Mouse (Mus musculus): Measurements from ENCODE around the gene Olfr399. TPM values are rescaled to one million over a fixed set of nuclear protein-coding genes. Genes with fewer than 3 reads are reported as not detected.

Olfr399 gene
- polyA plus RNA-seq (2016; fragmentation: Nextera tagmentation; extraction: Ambion mirVana): not detected in 2 replicates

- Histone ChIP-seq H3K4me3 (no peak within 1 kb of the TSS), H3K9me3 (replicated peaks) (peaks cover 3% of the 10 kb centered on the region; the same call in 1 of the 2 replicates), H3K27ac (no peak within 1 kb of the TSS), H3K27me3 (ENCODE audit: low read depth, poor library complexity, severe bottlenecking) (no peaks in the 10 kb centered on the region), H3K36me3 (no peaks in the 10 kb centered on the region), H3K4me1 (no peaks in the 10 kb centered on the region)
- no peak for DNase-seq (ENCODE audit: low spot score)
- WGBS: 85% methylated on average over 2 of the region's 2 CpGs
These were observed at the start of gene Olfr399, which contains the start of gene Olfr139 for GRCm38 (mm10) chr11:74056451-74056850. TSS of gene Olfr399 (minus strand) at chr11:74056615. TSS of gene Olfr139 (minus strand) at chr11:74056551.

- no peak for DNase-seq (ENCODE audit: low spot score)
- Histone ChIP-seq H3K36me3 (no peaks in the 10 kb centered on the region), H3K27me3 (ENCODE audit: low read depth, poor library complexity, severe bottlenecking) (no peaks in the 10 kb centered on the region), H3K27ac (no peak overlapping the region), H3K4me3 (no peak overlapping the region), H3K9me3 (replicated peaks) (no peaks in the 10 kb centered on the region; the same call in 1 of the 2 replicates), H3K4me1 (no peaks in the 10 kb centered on the region)
- WGBS: 32% methylated on average over 5 of the region's 5 CpGs
These were observed 48.7 kb upstream of the Olfr399 start for GRCm38 (mm10) chr11:74105066-74105465.

- Histone ChIP-seq H3K9me3 (replicated peaks) (no peaks in the 10 kb centered on the region), H3K4me1 (no peaks in the 10 kb centered on the region), H3K27ac (no peak overlapping the region), H3K4me3 (no peak overlapping the region), H3K36me3 (no peaks in the 10 kb centered on the region), H3K27me3 (ENCODE audit: low read depth, poor library complexity, severe bottlenecking) (no peaks in the 10 kb centered on the region)
- DNase-seq (ENCODE audit: low spot score): no peak
- WGBS: 65% methylated on average over 2 of the region's 2 CpGs
These were observed 45.1 kb upstream of the Olfr399 start for GRCm38 (mm10) chr11:74101507-74101906.

GRCm38 (mm10) chr11:74100724-74101123 is 44.3 kb upstream of the Olfr399 start:
- Histone ChIP-seq H3K4me3 (no peak overlapping the region), H3K27me3 (ENCODE audit: low read depth, poor library complexity, severe bottlenecking) (no peaks in the 10 kb centered on the region), H3K27ac (no peak overlapping the region), H3K36me3 (no peaks in the 10 kb centered on the region), H3K9me3 (replicated peaks) (no peaks in the 10 kb centered on the region), H3K4me1 (no peaks in the 10 kb centered on the region)
- WGBS: 86% methylated on average over 2 of the region's 2 CpGs
- DNase-seq (ENCODE audit: low spot score): no peak

GRCm38 (mm10) chr11:74069655-74070054 is 13.2 kb upstream of the Olfr399 start, which contains the start of gene Zfp616:
TSS of gene Zfp616 (plus strand) at chr11:74069955.
- Histone ChIP-seq H3K27me3 (ENCODE audit: low read depth, poor library complexity, severe bottlenecking) (no peaks in the 10 kb centered on the region), H3K27ac (no peak within 1 kb of the TSS), H3K4me1 (no peaks in the 10 kb centered on the region), H3K36me3 (no peaks in the 10 kb centered on the region), H3K4me3 (no peak within 1 kb of the TSS), H3K9me3 (replicated peaks) (0 out of 2 replicates have a peak, but pooled peaks cover under 1% of the 10 kb centered on the region)
- 100% methylated on average over 1 of the region's 1 CpGs for WGBS
- DNase-seq (ENCODE audit: low spot score): no peak

GRCm38 (mm10) chr11:74051347-74051746 is 5.1 kb downstream of the Olfr399 start:
- H3K27ac ChIP-seq: no peak overlapping the region
- no peaks in the 10 kb centered on the region for H3K27me3 ChIP-seq (ENCODE audit: low read depth, poor library complexity, severe bottlenecking)
- no peaks in the 10 kb centered on the region for H3K4me1 ChIP-seq
- H3K9me3 ChIP-seq (replicated peaks): peaks cover 2% of the 10 kb centered on the region; the same call in 1 of the 2 replicates
- no peaks in the 10 kb centered on the region for H3K36me3 ChIP-seq
- 76% methylated on average over 3 of the region's 3 CpGs for WGBS
- DNase-seq (ENCODE audit: low spot score): no peak
- H3K4me3 ChIP-seq: no peak overlapping the region

Other genes starting within 250 kb of the Olfr399 start
- gene Olfr392, start 239.6 kb downstream of the Olfr399 start, polyA plus RNA-seq (2016; fragmentation: Nextera tagmentation; extraction: Ambion mirVana): not detected in 2 replicates
- not detected in 2 replicates for gene Olfr393, start 205.2 kb downstream of the Olfr399 start, polyA plus RNA-seq (2016; fragmentation: Nextera tagmentation; extraction: Ambion mirVana)
- gene Olfr394, start 165.8 kb downstream of the Olfr399 start, polyA plus RNA-seq (2016; fragmentation: Nextera tagmentation; extraction: Ambion mirVana): not detected in 2 replicates
- not detected in 2 replicates for gene Olfr395, start 147.3 kb downstream of the Olfr399 start, polyA plus RNA-seq (2016; fragmentation: Nextera tagmentation; extraction: Ambion mirVana)
- gene Olfr23, start 119.9 kb downstream of the Olfr399 start, polyA plus RNA-seq (2016; fragmentation: Nextera tagmentation; extraction: Ambion mirVana): not detected in 2 replicates
- gene Olfr397, start 95.8 kb downstream of the Olfr399 start, polyA plus RNA-seq (2016; fragmentation: Nextera tagmentation; extraction: Ambion mirVana): not detected in 2 replicates
- not detected in 2 replicates for gene Olfr398, start 66.2 kb downstream of the Olfr399 start, polyA plus RNA-seq (2016; fragmentation: Nextera tagmentation; extraction: Ambion mirVana)
- gene Olfr139, start 64 bp downstream of the Olfr399 start, polyA plus RNA-seq (2016; fragmentation: Nextera tagmentation; extraction: Ambion mirVana): not detected in 2 replicates
- gene Zfp616, start 13.3 kb upstream of the Olfr399 start, polyA plus RNA-seq (2016; fragmentation: Nextera tagmentation; extraction: Ambion mirVana): not detected in 2 replicates
- not detected in 2 replicates for gene Olfr401, start 57.1 kb upstream of the Olfr399 start, polyA plus RNA-seq (2016; fragmentation: Nextera tagmentation; extraction: Ambion mirVana)
- not detected in 2 replicates for gene Olfr402, start 96.9 kb upstream of the Olfr399 start, polyA plus RNA-seq (2016; fragmentation: Nextera tagmentation; extraction: Ambion mirVana)
- not detected in 2 replicates for gene Olfr403, start 129.6 kb upstream of the Olfr399 start, polyA plus RNA-seq (2016; fragmentation: Nextera tagmentation; extraction: Ambion mirVana)
- not detected in 2 replicates for gene Olfr43, start 154.8 kb upstream of the Olfr399 start, polyA plus RNA-seq (2016; fragmentation: Nextera tagmentation; extraction: Ambion mirVana)
- not detected in 2 replicates for gene Olfr406, start 203.2 kb upstream of the Olfr399 start, polyA plus RNA-seq (2016; fragmentation: Nextera tagmentation; extraction: Ambion mirVana)
- gene Olfr59, start 227.1 kb upstream of the Olfr399 start, polyA plus RNA-seq (2016; fragmentation: Nextera tagmentation; extraction: Ambion mirVana): not detected in 2 replicates